Mouse (Mus musculus) lung, postnatal 0 days (tissue): ENCODE measurements around the gene Ddx39b.
A peak's percentile ranks its signal among the peaks of the same experiment; 100 is the strongest.

ENCODE experiments used
- CTCF ChIP-seq: IDR thresholded peaks from 2 replicates; pipeline ENCODE4 v1.5.1; 2016; ENCODE audit warnings: antibody characterized with exemption, mild to moderate bottlenecking
- EP300 ChIP-seq: IDR thresholded peaks from 2 replicates; pipeline ENCODE4 v1.6.1; 2016; ENCODE audit warnings: antibody characterized with exemption, mild to moderate bottlenecking, control low read depth

DNA sequence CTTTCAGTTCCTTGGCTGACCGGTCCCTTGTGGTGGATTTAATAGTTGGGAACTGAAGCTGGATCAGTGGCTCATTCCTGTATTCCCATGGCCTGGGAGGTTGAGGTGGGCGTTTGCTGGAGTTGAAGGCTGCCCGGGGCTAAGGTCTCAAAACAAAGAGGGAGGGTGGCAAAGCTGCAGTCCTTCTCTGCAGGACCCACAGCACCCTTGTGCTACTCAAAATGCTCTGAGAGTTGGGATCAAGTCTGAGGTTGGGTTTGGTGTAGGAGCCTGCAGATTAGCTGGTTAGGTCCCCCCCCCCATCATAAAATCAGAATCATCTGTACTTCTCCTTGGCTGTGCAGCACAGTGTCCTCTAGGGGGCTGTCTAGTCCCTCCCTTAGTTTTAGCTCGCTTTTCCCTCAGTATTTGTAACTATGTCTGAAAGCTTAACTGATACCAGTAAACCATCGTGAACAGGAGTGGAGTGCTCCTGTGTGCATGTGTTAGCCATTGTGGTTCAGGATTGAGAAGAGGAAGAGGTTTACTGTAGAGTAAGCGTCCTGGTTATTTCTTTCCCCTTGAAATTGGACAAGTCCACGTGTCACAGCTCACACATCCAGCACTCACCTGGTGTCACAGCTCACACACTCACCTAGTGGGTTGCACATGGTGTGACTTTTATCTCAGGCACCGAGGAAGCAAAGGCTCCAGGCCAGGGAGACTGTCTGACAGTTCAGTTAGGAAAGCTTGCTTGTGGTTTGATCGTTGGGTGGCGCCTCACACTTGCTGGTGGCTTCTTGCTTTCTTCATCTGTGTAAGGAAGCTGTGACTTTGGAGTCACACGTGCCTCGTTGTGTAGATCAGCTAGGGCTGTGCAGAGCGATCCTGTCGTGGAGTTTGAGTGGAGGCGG is 4.4 kb downstream of the Ddx39b start:
- TF ChIP-seq CTCF (peak; percentile 65), EP300 (no peak)
